14 mouse cellular contexts compared by ENCODE assay signal in genomic region chr7:44344622-44345021, GRCm38 (mm10). TPM values are rescaled to one million over a fixed set of nuclear protein-coding genes. Genes with fewer than 3 reads are reported as not detected.
DNase-seq lines count a peak whose midpoint lies in the region; ATAC-seq and TF ChIP-seq lines count a peak whose summit lies in the region.
"Had no signal": no experiment of that assay in that cellular context is flagged by ENCODE, and none has a peak within 500 bp of the region (broad histone marks: within the 10 kb centered on the region; RNA-seq: fewer than 3 reads in every experiment).

No protein-coding gene starts in this region.

- no peak overlapping the region for H3K9ac ChIP-seq in CH12.LX (ENCODE audit: insufficient read depth, low read depth)
- H3K9ac ChIP-seq: heart, embryonic 12.5 days; hindbrain, embryonic 15.5 days; kidney, embryonic 15.5 days; limb, embryonic 13.5 days had no signal

- H3K4me1 ChIP-seq in CH12.LX (ENCODE audit: control insufficient read depth in 1 of 2, insufficient read depth in 2 of 2), result peaks cover 9 to 24% of the 10 kb centered on the region in 2 experiments
- H3K4me1 ChIP-seq in hindbrain, embryonic 10.5 days (replicated peaks), result peaks cover 8% of the 10 kb centered on the region
- H3K4me1 ChIP-seq: hindbrain, embryonic 15.5 days; limb, embryonic 13.5 days had no signal

- peaks cover 77% of the 10 kb centered on the region for H3K27me3 ChIP-seq in CH12.LX (replicated peaks)
- H3K27me3 ChIP-seq in hindbrain, embryonic 10.5 days (ENCODE audit: insufficient read depth, poor library complexity, severe bottlenecking), result peaks cover 79% of the 10 kb centered on the region
- H3K27me3 ChIP-seq: hindbrain, embryonic 15.5 days had no signal

- peak overlapping the region; percentile 76 for H3K4me2 ChIP-seq in CH12.LX (ENCODE audit: insufficient read depth, low read depth, poor library complexity, severe bottlenecking)
- H3K4me2 ChIP-seq: hindbrain, embryonic 15.5 days; kidney, embryonic 15.5 days; limb, embryonic 13.5 days had no signal

- 70% methylated on average over 12 of the region's 12 CpGs for WGBS in hindbrain, embryonic 10.5 days

- TF ChIP-seq EP300 in CH12.LX (IDR thresholded peaks at IDR 0.05; ENCODE audit: low read length), result peak; percentile 67

- dilution Hi-C loops in CH12.LX (cut with MboI; ENCODE audit: extremely low pct_ligation_motif_present, extremely low pct_unique_long_range_greater_than_20kb, low sequenced_read_pairs), result no loop called here

- no peak for TF ChIP-seq POLR2A in CH12.LX (IDR thresholded peaks at IDR 0.05; ENCODE audit: low read depth, low read length)

- no peak for TF ChIP-seq CTCF in CH12.LX (conservative IDR thresholded peaks at IDR 0.05 in 1 of 2, IDR thresholded peaks at IDR 0.05 in 1 of 2; ENCODE audit: low read depth in 2 of 2, low read length in 2 of 2)

- no peaks in the 10 kb centered on the region for H3K36me3 ChIP-seq in CH12.LX (replicated peaks in 1 of 2; ENCODE audit: control insufficient read depth in 1 of 2, insufficient read depth in 1 of 2, low read length in 1 of 2)
- H3K36me3 ChIP-seq in hindbrain, embryonic 10.5 days, result peaks cover 7% of the 10 kb centered on the region; the same call in 1 of the 2 replicates
- H3K36me3 ChIP-seq: heart, embryonic 12.5 days; kidney, embryonic 15.5 days; limb, embryonic 13.5 days had no signal

- ATAC-seq in granulocyte monocyte progenitor cell, adult 5-6 weeks (replicated peaks; ENCODE audit: poor library complexity, severe bottlenecking), result peak; percentile 91
- ATAC-seq in neutrophil, adult 5-6 weeks (ENCODE audit: extremely low read depth, insufficient number of reproducible peaks, low FRiP score, poor library complexity, severe bottlenecking), result peak; percentile 70

- peak; percentile 20 for DNase-seq in lung, postnatal 36 days
- no peak for DNase-seq in lung, postnatal 14 days
- peak; percentile 81 for DNase-seq in CH12.LX (ENCODE audit: extremely low read depth)
- DNase-seq in retina, postnatal 1 day, result no peak
- DNase-seq in gastrocnemius, postnatal 36 days, result no peak
- DNase-seq in hindbrain, embryonic 10.5 days (ENCODE audit: low spot score), result no peak
- DNase-seq: adrenal gland, adult 2 months; cerebellum, adult 18-20 months had no signal

- H3K27ac ChIP-seq in CH12.LX (ENCODE audit: insufficient read depth, low read depth), result no peak overlapping the region
- H3K27ac ChIP-seq in hindbrain, embryonic 10.5 days, result no peak overlapping the region
- H3K27ac ChIP-seq: hindbrain, embryonic 15.5 days; kidney, embryonic 15.5 days; limb, embryonic 13.5 days had no signal

- H3K9me3 ChIP-seq in CH12.LX (replicated peaks; ENCODE audit: low read length), result no peaks in the 10 kb centered on the region
- no peaks in the 10 kb centered on the region for H3K9me3 ChIP-seq in hindbrain, embryonic 10.5 days
- H3K9me3 ChIP-seq: heart, embryonic 12.5 days; hindbrain, embryonic 15.5 days; kidney, embryonic 15.5 days; limb, embryonic 13.5 days had no signal

- in situ Hi-C loops in CH12.LX (cut with MboI; ENCODE audit: low pct_ligation_motif_present, low pct_unique_long_range_greater_than_20kb, low sequenced_read_pairs), result loop anchor here (5.0 kb wide), 1 partner anchor 82 kb away; the partner anchor contains the start of gene Gm15517

- intact Hi-C loops in gastrocnemius, postnatal 36 days (cut with DNase I), result no loop called here

- TF ChIP-seq RAD21 in CH12.LX (IDR thresholded peaks at IDR 0.05; ENCODE audit: low read depth, low read length), result no peak

- peak overlapping the region; percentile 8 to 54 (median 51) for H3K4me3 ChIP-seq in CH12.LX (replicated peaks in 1 of 3; ENCODE audit: low read depth in 2 of 3, low read length in 2 of 3, poor library complexity in 1 of 3)
- no peak overlapping the region for H3K4me3 ChIP-seq in hindbrain, embryonic 10.5 days
- H3K4me3 ChIP-seq: heart, embryonic 12.5 days; hindbrain, embryonic 15.5 days; kidney, embryonic 15.5 days; limb, embryonic 13.5 days had no signal

- H3K79me2 ChIP-seq in CH12.LX (replicated peaks; ENCODE audit: control insufficient read depth, extremely low read depth, insufficient read depth, poor library complexity, severe bottlenecking), result no peaks in the 10 kb centered on the region

TF ChIP-seq in CH12.LX, 34 proteins besides CTCF, POLR2A, EP300 and RAD21 (continues in another document):
- TF ChIP-seq CHD1 (IDR thresholded peaks at IDR 0.05; ENCODE audit: low read depth, low read length), result no peak
- no peak for TF ChIP-seq USF2 (conservative IDR thresholded peaks at IDR 0.05; ENCODE audit: low read depth, low read length)
- no peak for TF ChIP-seq TBP (conservative IDR thresholded peaks at IDR 0.05; ENCODE audit: low read depth, low read length)
- TF ChIP-seq CHD2 (IDR thresholded peaks at IDR 0.05; ENCODE audit: low read length), result no peak
- peak; percentile 9; the same call in 1 of the 2 replicates for TF ChIP-seq MXI1 (IDR thresholded peaks at IDR 0.05; ENCODE audit: low read depth, low read length)
- no peak for TF ChIP-seq JUND (conservative IDR thresholded peaks at IDR 0.05; ENCODE audit: low read depth, low read length)
- no peak for TF ChIP-seq ZMIZ1 (IDR thresholded peaks at IDR 0.05; ENCODE audit: low read depth, low read length)
- no peak for TF ChIP-seq KAT2A (IDR thresholded peaks at IDR 0.05; ENCODE audit: insufficient replicate concordance, low read length)
- no peak for TF ChIP-seq USF1 (IDR thresholded peaks at IDR 0.05; ENCODE audit: low read depth, low read length)
- peak; percentile 62; the same call in 1 of the 2 replicates for TF ChIP-seq MYC (IDR thresholded peaks at IDR 0.05; ENCODE audit: low read depth, low read length)
- no peak for TF ChIP-seq UBTF (IDR thresholded peaks at IDR 0.05; ENCODE audit: low read depth, low read length)
- no peak for TF ChIP-seq MAZ (IDR thresholded peaks at IDR 0.05; ENCODE audit: low read depth, low read length)
- no peak for TF ChIP-seq JUN (IDR thresholded peaks at IDR 0.05; ENCODE audit: insufficient read depth, low read depth, low read length)
- TF ChIP-seq ZC3H11A (IDR thresholded peaks at IDR 0.05; ENCODE audit: low read depth, low read length), result no peak
- TF ChIP-seq ZKSCAN1 (IDR thresholded peaks at IDR 0.05; ENCODE audit: borderline replicate concordance, low read depth, low read length), result no peak
- TF ChIP-seq NELFE (IDR thresholded peaks at IDR 0.05; ENCODE audit: low read depth, low read length), result no peak
- TF ChIP-seq ELF1 (IDR thresholded peaks at IDR 0.05; ENCODE audit: low read depth, low read length), result no peak
- TF ChIP-seq SIN3A (IDR thresholded peaks at IDR 0.05; ENCODE audit: low read length), result no peak
- no peak for TF ChIP-seq ETS1 (conservative IDR thresholded peaks at IDR 0.05; ENCODE audit: low read depth, low read length)
- no peak for TF ChIP-seq MEF2A (IDR thresholded peaks at IDR 0.05; ENCODE audit: borderline replicate concordance, low read depth, low read length)
- no peak for TF ChIP-seq MAFK (IDR thresholded peaks at IDR 0.05; ENCODE audit: insufficient replicate concordance, low read length)
- no peak for TF ChIP-seq GABPA (IDR thresholded peaks at IDR 0.05; ENCODE audit: insufficient replicate concordance, low read depth, low read length)
- no peak for TF ChIP-seq E2F4 (IDR thresholded peaks at IDR 0.05; ENCODE audit: insufficient replicate concordance, low read depth, low read length)
- TF ChIP-seq MAX (IDR thresholded peaks at IDR 0.05; ENCODE audit: low read length), result no peak
- TF ChIP-seq IRF4 (IDR thresholded peaks at IDR 0.05; ENCODE audit: low read depth, low read length), result peak; percentile 91
- no peak for TF ChIP-seq RCOR1 (conservative IDR thresholded peaks at IDR 0.05; ENCODE audit: low read depth, low read length)

RNA-seq across cellular contexts. Expression of gene Shank1, which starts 34.6 kb away (rescaled TPM):
- total RNA-seq in CH12.LX (2012; rRNA removed), result under 0.01 and 0.04 TPM in 2 replicates
- total RNA-seq in CH12.LX (2014; rRNA removed), result not detected in 2 replicates
- 0.07 and 0.12 TPM in 2 replicates for polyA plus RNA-seq in CH12.LX (2012; ENCODE audit: insufficient read length, low read depth)
- not detected in 2 replicates for total RNA-seq in granulocyte monocyte progenitor cell, adult 5-6 weeks (2014; fragmentation: Nextera tagmentation)
- total RNA-seq in granulocyte monocyte progenitor cell, adult 5-6 weeks (2017), result not detected in 2 replicates
- 2.1 and 5.9 TPM in 2 replicates for total RNA-seq in neutrophil, adult 5-6 weeks (2017)
- under 1 TPM; 0.27 to 0.28 TPM for total RNA-seq in gastrocnemius, postnatal 36 days (2021)
- polyA plus RNA-seq in hindbrain, embryonic 10.5 days (2016; fragmentation: Nextera tagmentation; extraction: Ambion mirVana), result 1.2 and 4.6 TPM in 2 replicates

RNA-seq across cellular contexts. Expression of gene Clec11a, which starts 37.9 kb away (rescaled TPM):
- total RNA-seq in CH12.LX (2012; rRNA removed) (0.89 and 0.97 TPM in 2 replicates), CH12.LX (2014; rRNA removed) (0.46 and 0.69 TPM in 2 replicates)
- polyA plus RNA-seq in CH12.LX (2012; ENCODE audit: insufficient read length, low read depth), result 0.38 and 0.53 TPM in 2 replicates
- 2.5 and 3.7 TPM in 2 replicates for total RNA-seq in granulocyte monocyte progenitor cell, adult 5-6 weeks (2014; fragmentation: Nextera tagmentation)
- total RNA-seq in granulocyte monocyte progenitor cell, adult 5-6 weeks (2017), result 4.4 and 4.8 TPM in 2 replicates
- 3.3 and 4.3 TPM in 2 replicates for total RNA-seq in neutrophil, adult 5-6 weeks (2017)
- total RNA-seq in gastrocnemius, postnatal 36 days (2021), result 1 to 10 TPM; 1.6 to 2.2 TPM
- polyA plus RNA-seq in hindbrain, embryonic 10.5 days (2016; fragmentation: Nextera tagmentation; extraction: Ambion mirVana), result 1.8 and 2.1 TPM in 2 replicates

RNA-seq across cellular contexts. Expression of gene Syt3, which starts 39.3 kb away (rescaled TPM):
- total RNA-seq in CH12.LX (2012; rRNA removed) (0.08 and 0.17 TPM in 2 replicates), CH12.LX (2014; rRNA removed) (0.11 TPM in 1 of 2 replicates, not detected in the other)
- polyA plus RNA-seq in CH12.LX (2012; ENCODE audit: insufficient read length, low read depth), result 0.30 TPM in 1 of 2 replicates, not detected in the other
- 1.1 TPM in 1 of 2 replicates, not detected in the other for total RNA-seq in granulocyte monocyte progenitor cell, adult 5-6 weeks (2014; fragmentation: Nextera tagmentation)
- 0.15 TPM in 1 of 2 replicates, not detected in the other for total RNA-seq in granulocyte monocyte progenitor cell, adult 5-6 weeks (2017)
- not detected in 2 replicates for total RNA-seq in neutrophil, adult 5-6 weeks (2017)
- total RNA-seq in gastrocnemius, postnatal 36 days (2021), result 1 to 10 TPM; 1.6 to 2.1 TPM
- 2.7 and 3.0 TPM in 2 replicates for polyA plus RNA-seq in hindbrain, embryonic 10.5 days (2016; fragmentation: Nextera tagmentation; extraction: Ambion mirVana)

RNA-seq across cellular contexts. Expression of gene 1700008O03Rik, which starts 41.0 kb away (rescaled TPM):
- total RNA-seq in CH12.LX (2012; rRNA removed) (0.17 and 0.81 TPM in 2 replicates), CH12.LX (2014; rRNA removed) (not detected in 2 replicates)
- 0.74 and 1.7 TPM in 2 replicates for polyA plus RNA-seq in CH12.LX (2012; ENCODE audit: insufficient read length, low read depth)
- 4.1 TPM in 1 of 2 replicates, not detected in the other for total RNA-seq in granulocyte monocyte progenitor cell, adult 5-6 weeks (2014; fragmentation: Nextera tagmentation)
- total RNA-seq in granulocyte monocyte progenitor cell, adult 5-6 weeks (2017), result 1.8 and 2.4 TPM in 2 replicates
- total RNA-seq in neutrophil, adult 5-6 weeks (2017), result not detected in 2 replicates
- not detected for total RNA-seq in gastrocnemius, postnatal 36 days (2021)
- 2.1 and 2.7 TPM in 2 replicates for polyA plus RNA-seq in hindbrain, embryonic 10.5 days (2016; fragmentation: Nextera tagmentation; extraction: Ambion mirVana)

Comparison
In these comparisons a context has a peak if more than half of its experiments do, and no peak if none do; other contexts are left out.
1. DNase-seq: peak in lung, postnatal 36 days (single experiment) and CH12.LX (single experiment); none in lung, postnatal 14 days (single experiment), retina, postnatal 1 day (single experiment), gastrocnemius, postnatal 36 days (0 of 2) and hindbrain, embryonic 10.5 days (single experiment).